Mouse (Mus musculus): ENCODE data around the gene Olfr586.

The Olfr586 gene

DNA sequence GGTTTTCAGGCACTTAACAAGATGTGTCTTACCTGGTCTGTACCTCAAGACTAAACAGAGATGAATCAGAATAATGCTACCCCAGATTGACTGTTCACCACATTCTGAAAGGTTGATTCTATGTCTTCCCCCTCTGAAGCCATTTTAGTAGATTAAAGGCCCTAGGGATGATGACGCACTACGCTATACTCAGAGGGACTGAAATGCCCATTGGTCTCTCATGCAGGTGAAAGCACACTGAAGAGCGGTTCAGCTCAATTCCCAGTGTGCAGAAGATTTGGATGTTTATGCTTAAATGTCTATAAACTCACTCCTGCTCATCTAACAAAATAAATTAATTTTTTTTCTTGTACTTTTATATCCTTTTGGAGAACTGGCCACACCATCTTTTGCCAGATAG lies at the start of gene Olfr586:
Olfr586 (minus strand) TSS at position 101 of the 400 bp plus-strand sequence.
- DNase-seq (ENCODE audit: low spot score in 2 of 2): no peak

DNA sequence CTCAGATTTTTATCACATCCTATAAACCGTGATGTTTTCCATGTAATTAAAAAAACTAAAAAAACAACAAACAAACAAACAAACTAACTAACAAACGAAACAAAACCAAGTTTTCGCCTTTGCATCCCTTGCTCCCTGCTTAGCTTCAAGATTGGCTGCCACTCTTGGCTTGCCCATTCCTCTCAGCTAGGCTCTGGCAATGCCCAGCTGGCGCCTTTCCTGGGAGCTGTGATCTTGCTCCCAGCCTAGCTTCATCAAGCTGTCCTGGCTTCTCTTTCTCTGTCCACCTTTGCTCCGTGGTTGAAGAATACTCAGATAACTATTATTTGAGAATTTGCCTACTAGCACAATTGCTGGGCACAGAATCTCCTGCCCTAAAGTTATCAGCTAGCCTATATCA lies 44.3 kb upstream of the Olfr586 start:
- DNase-seq (ENCODE audit: low spot score in 2 of 2): no peak

DNA sequence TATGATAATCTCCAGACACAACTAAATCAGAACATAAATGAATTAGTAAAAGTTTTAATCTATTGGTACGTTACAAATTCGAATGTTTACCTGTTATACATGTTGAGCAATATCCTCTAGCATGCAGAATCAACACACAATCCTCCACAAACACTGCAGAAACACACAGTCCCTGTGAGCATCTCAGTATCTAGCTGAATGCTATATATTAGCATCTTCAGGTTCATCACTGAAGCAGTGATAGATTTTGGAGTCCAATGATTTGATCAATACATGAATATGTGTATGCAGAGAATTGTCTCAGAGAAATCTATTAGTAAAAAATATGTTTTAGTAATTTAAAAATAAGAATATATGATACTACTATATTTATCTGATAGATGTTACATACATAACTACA lies 30.8 kb upstream of the Olfr586 start, which contains the start of gene Olfr589:
Olfr589 (minus strand) TSS at position 101 of the 400 bp plus-strand sequence.
- DNase-seq (ENCODE audit: low spot score in 2 of 2): no peak

DNA sequence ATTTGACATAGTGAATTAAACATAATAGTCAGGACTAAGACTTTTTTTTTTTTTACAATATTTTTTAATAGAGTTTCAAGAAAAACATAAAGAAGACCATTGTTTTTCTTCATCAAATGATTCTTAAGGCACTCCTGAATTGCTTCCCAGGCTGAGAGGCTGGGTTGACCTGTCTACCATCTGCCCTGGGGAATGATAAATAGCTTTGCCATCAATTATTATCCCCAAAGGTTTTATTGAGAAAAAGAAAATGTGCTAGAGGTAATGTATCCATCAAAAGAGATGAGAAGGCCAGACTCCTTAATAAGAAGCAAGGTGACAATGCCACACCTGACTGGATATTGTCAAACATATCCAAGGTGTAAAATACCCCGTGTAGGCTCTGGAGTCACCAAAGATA lies 15.1 kb upstream of the Olfr586 start, which contains the start of gene Olfr588-ps1:
Olfr588-ps1 (plus strand) TSS at position 301 of the 400 bp plus-strand sequence.
- DNase-seq (ENCODE audit: low spot score in 2 of 2): no peak

DNA sequence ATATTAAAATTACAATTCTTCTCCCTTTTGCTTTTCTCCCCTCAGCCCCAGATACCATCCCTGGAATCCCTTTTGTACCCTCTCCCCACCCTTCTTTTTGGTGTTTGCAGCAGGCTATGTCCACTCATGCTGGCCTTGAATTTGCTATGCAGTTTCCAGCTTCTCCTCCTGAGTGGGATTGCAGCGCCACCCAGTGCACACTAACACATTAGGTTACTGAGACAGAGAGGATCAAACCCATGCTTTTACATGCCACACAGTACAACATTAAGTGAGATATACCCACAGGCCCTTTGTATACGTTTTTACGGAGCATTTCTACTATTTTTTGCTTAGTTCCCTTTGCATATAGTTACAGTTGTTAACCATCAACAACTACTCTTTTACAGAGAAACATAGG lies 6.0 kb downstream of the Olfr586 start:
- no peak for DNase-seq (ENCODE audit: low spot score in 2 of 2)

DNA sequence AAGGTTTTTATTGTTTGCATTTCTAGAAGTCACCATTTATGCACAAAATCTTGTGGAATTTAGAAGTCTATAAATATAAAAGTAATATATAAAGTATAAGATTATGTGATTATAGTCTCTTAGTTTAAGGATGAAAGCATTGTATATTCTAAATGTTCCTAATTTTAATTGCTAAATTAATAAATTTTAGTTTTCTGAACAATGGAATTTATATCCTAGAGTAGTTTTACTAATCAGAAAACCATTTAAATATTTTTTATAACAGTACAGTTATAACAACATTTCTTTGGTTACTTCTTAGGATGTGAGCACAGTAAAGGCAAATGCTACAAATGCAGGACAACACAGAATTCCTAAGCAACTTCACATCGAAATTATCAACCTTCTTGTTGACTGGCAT lies 28.0 kb downstream of the Olfr586 start, which contains the start of gene Olfr585:
Olfr585 (plus strand) TSS at position 301 of the 400 bp plus-strand sequence.
- no peak for DNase-seq (ENCODE audit: low spot score in 2 of 2)

DNA sequence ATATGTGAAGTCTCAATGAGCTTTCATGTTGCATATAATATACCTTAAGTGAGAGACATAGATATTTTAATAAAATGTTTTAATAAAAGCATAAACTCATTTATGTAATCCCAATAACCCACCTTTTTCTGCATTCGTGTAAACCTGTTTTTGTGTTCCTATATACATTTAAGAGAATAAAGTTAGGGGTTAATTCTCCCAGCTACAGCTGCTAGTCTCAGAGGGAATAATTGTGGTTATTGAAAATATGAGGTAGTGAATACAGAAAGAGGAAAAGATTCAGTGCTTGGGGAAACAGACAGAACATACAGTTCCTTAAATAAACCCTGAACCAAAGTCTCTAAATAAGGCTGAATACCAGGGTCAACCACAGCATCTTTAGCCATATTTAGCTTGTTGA lies 43.9 kb downstream of the Olfr586 start, which contains the start of gene Olfr584:
Olfr584 (plus strand) TSS at position 301 of the 400 bp plus-strand sequence.
- DNase-seq (ENCODE audit: low spot score in 2 of 2): no peak
